Mouse (Mus musculus): Measurements from ENCODE around the gene Gin1. TPM values are rescaled to one million over a fixed set of nuclear protein-coding genes. Genes with fewer than 3 reads are reported as not detected.

Gene Gin1
- polyA plus RNA-seq, 1 experiment, result 0.94 TPM

GRCm38 (mm10) chr1:97809255-97809912 lies 39.4 kb downstream of the Gin1 start:
- WGBS, result 20% methylated on average over 2 of the region's 2 CpGs
- TF ChIP-seq POLR2A (IDR thresholded peaks at IDR 0.05; ENCODE audit: low read depth, low read length) (no peak), CTCF (IDR thresholded peaks at IDR 0.05; ENCODE audit: extremely low read depth, insufficient read length, insufficient replicate concordance, low read depth, low read length) (no peak)
- Histone ChIP-seq H3K4me3 (ENCODE audit: low read depth, low read length) (no peak overlapping the region), H3K27ac (ENCODE audit: insufficient read depth, low read depth, low read length) (no peak overlapping the region), H3K36me3 (ENCODE audit: control insufficient read depth, insufficient read depth, low read length) (no peaks in the 10 kb centered on the region), H3K27me3 (ENCODE audit: control insufficient read depth, insufficient read depth, low read length) (no peaks in the 10 kb centered on the region), H3K4me1 (ENCODE audit: control insufficient read depth, insufficient read depth, insufficient read length, low read length) (no peaks in the 10 kb centered on the region)

- WGBS, result 86% methylated on average over 3 of the region's 3 CpGs
- TF ChIP-seq POLR2A (IDR thresholded peaks at IDR 0.05; ENCODE audit: low read depth, low read length) (no peak), CTCF (IDR thresholded peaks at IDR 0.05; ENCODE audit: extremely low read depth, insufficient read length, insufficient replicate concordance, low read depth, low read length) (no peak)
Measured at GRCm38 (mm10) chr1:97821282-97821681, 51.3 kb downstream of the Gin1 start.

GRCm38 (mm10) chr1:97822203-97822602 lies 52.2 kb downstream of the Gin1 start:
- Histone ChIP-seq H3K27ac (ENCODE audit: insufficient read depth, low read depth, low read length) (no peak overlapping the region), H3K27me3 (ENCODE audit: control insufficient read depth, insufficient read depth, low read length) (no peaks in the 10 kb centered on the region), H3K4me1 (ENCODE audit: control insufficient read depth, insufficient read depth, insufficient read length, low read length) (no peaks in the 10 kb centered on the region), H3K4me3 (ENCODE audit: low read depth, low read length) (no peak overlapping the region), H3K36me3 (ENCODE audit: control insufficient read depth, insufficient read depth, low read length) (no peaks in the 10 kb centered on the region)
- TF ChIP-seq CTCF (IDR thresholded peaks at IDR 0.05; ENCODE audit: extremely low read depth, insufficient read length, insufficient replicate concordance, low read depth, low read length) (no peak), POLR2A (IDR thresholded peaks at IDR 0.05; ENCODE audit: low read depth, low read length) (no peak)
- WGBS, result 70% methylated on average over 5 of the region's 5 CpGs

More at GRCm38 (mm10) chr1:97821282-97821681, 51.3 kb downstream of the Gin1 start:
- Histone ChIP-seq H3K27me3 (ENCODE audit: control insufficient read depth, insufficient read depth, low read length) (no peaks in the 10 kb centered on the region), H3K36me3 (ENCODE audit: control insufficient read depth, insufficient read depth, low read length) (no peaks in the 10 kb centered on the region), H3K4me3 (ENCODE audit: low read depth, low read length) (no peak overlapping the region), H3K27ac (ENCODE audit: insufficient read depth, low read depth, low read length) (no peak overlapping the region), H3K4me1 (ENCODE audit: control insufficient read depth, insufficient read depth, insufficient read length, low read length) (no peaks in the 10 kb centered on the region)

- H3K36me3 ChIP-seq (ENCODE audit: control insufficient read depth, insufficient read depth, low read length), result no peaks in the 10 kb centered on the region
- no peak overlapping the region for H3K4me3 ChIP-seq (ENCODE audit: low read depth, low read length)
- no peak for TF ChIP-seq POLR2A (IDR thresholded peaks at IDR 0.05; ENCODE audit: low read depth, low read length)
- TF ChIP-seq CTCF (IDR thresholded peaks at IDR 0.05; ENCODE audit: extremely low read depth, insufficient read length, insufficient replicate concordance, low read depth, low read length), result no peak
- H3K4me1 ChIP-seq (ENCODE audit: control insufficient read depth, insufficient read depth, insufficient read length, low read length), result no peaks in the 10 kb centered on the region
- no peaks in the 10 kb centered on the region for H3K27me3 ChIP-seq (ENCODE audit: control insufficient read depth, insufficient read depth, low read length)
- 96% methylated on average over 7 of the region's 7 CpGs for WGBS
- H3K27ac ChIP-seq (ENCODE audit: insufficient read depth, low read depth, low read length), result no peak overlapping the region
Measured at GRCm38 (mm10) chr1:97822904-97823303, 52.9 kb downstream of the Gin1 start.

- Histone ChIP-seq H3K36me3 (ENCODE audit: control insufficient read depth, insufficient read depth, low read length) (no peaks in the 10 kb centered on the region), H3K4me1 (ENCODE audit: control insufficient read depth, insufficient read depth, insufficient read length, low read length) (no peaks in the 10 kb centered on the region), H3K27ac (ENCODE audit: insufficient read depth, low read depth, low read length) (no peak overlapping the region), H3K4me3 (ENCODE audit: low read depth, low read length) (no peak overlapping the region), H3K27me3 (ENCODE audit: control insufficient read depth, insufficient read depth, low read length) (no peaks in the 10 kb centered on the region)
- 61% methylated on average over 2 of the region's 2 CpGs for WGBS
- TF ChIP-seq CTCF (IDR thresholded peaks at IDR 0.05; ENCODE audit: extremely low read depth, insufficient read length, insufficient replicate concordance, low read depth, low read length) (no peak), POLR2A (IDR thresholded peaks at IDR 0.05; ENCODE audit: low read depth, low read length) (no peak)
Measured at GRCm38 (mm10) chr1:97827566-97827965, 57.6 kb downstream of the Gin1 start.

- H3K4me3 ChIP-seq (ENCODE audit: low read depth, low read length), result no peak overlapping the region
- H3K36me3 ChIP-seq (ENCODE audit: control insufficient read depth, insufficient read depth, low read length), result no peaks in the 10 kb centered on the region
- 89% methylated on average over 5 of the region's 5 CpGs for WGBS
- no peaks in the 10 kb centered on the region for H3K4me1 ChIP-seq (ENCODE audit: control insufficient read depth, insufficient read depth, insufficient read length, low read length)
- TF ChIP-seq POLR2A (IDR thresholded peaks at IDR 0.05; ENCODE audit: low read depth, low read length) (no peak), CTCF (IDR thresholded peaks at IDR 0.05; ENCODE audit: extremely low read depth, insufficient read length, insufficient replicate concordance, low read depth, low read length) (no peak)
- no peak overlapping the region for H3K27ac ChIP-seq (ENCODE audit: insufficient read depth, low read depth, low read length)
- H3K27me3 ChIP-seq (ENCODE audit: control insufficient read depth, insufficient read depth, low read length), result no peaks in the 10 kb centered on the region
Measured at GRCm38 (mm10) chr1:97828087-97828486, 58.1 kb downstream of the Gin1 start.

- H3K27me3 ChIP-seq (ENCODE audit: control insufficient read depth, insufficient read depth, low read length), result no peaks in the 10 kb centered on the region
- no peak overlapping the region for H3K4me3 ChIP-seq (ENCODE audit: low read depth, low read length)
- H3K4me1 ChIP-seq (ENCODE audit: control insufficient read depth, insufficient read depth, insufficient read length, low read length), result no peaks in the 10 kb centered on the region
- no peaks in the 10 kb centered on the region for H3K36me3 ChIP-seq (ENCODE audit: control insufficient read depth, insufficient read depth, low read length)
- H3K27ac ChIP-seq (ENCODE audit: insufficient read depth, low read depth, low read length), result peak overlapping the region; percentile 37; the same call in 1 of the 2 replicates
- TF ChIP-seq POLR2A (IDR thresholded peaks at IDR 0.05; ENCODE audit: low read depth, low read length) (no peak), CTCF (IDR thresholded peaks at IDR 0.05; ENCODE audit: extremely low read depth, insufficient read length, insufficient replicate concordance, low read depth, low read length) (no peak)
- 74% methylated on average over 5 of the region's 5 CpGs for WGBS
Measured at GRCm38 (mm10) chr1:97833466-97834353, 63.7 kb downstream of the Gin1 start.
